Mouse (Mus musculus): Measurements from ENCODE around the gene Mag. TPM values are rescaled to one million over a fixed set of nuclear protein-coding genes. Genes with fewer than 3 reads are reported as not detected.

Mag gene
- 3.9 and 5.1 TPM in 2 replicates for polyA plus RNA-seq (2012; rRNA removed; ENCODE audit: low replicate concordance)

DNA sequence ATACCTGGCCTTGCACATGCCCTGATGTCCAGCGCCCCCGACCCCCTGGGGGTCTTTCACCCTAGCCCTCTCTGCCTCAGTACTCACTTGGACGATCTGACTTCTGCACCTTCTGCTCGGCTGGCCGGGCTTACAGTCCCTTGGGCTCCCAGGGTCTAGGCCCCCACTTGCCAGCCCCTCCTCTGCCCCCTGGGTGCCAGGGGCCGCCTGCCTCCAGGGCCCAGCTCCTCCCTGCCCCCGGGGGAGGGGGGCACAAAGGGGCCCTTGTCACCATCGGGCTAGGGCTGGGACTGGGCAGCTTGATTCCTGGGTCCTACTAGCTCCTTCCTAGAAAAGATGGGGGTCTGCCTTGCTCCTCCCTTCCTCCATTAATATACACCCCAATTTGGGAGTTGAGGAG, at the start of gene Mag:
Mag (minus strand) TSS at position 142 of the 400 bp plus-strand sequence.

GRCm38 (mm10) chr7:30956756-30957366, 42.2 kb upstream of the Mag start, which contains the start of gene Usf2:
Gene Usf2, minus strand, starts transcription at chr7:30956803.

GRCm38 (mm10) chr7:30943909-30944635, 29.4 kb upstream of the Mag start, which contains the start of gene Hamp:
Gene Hamp, minus strand, starts transcription at chr7:30944032.

DNA sequence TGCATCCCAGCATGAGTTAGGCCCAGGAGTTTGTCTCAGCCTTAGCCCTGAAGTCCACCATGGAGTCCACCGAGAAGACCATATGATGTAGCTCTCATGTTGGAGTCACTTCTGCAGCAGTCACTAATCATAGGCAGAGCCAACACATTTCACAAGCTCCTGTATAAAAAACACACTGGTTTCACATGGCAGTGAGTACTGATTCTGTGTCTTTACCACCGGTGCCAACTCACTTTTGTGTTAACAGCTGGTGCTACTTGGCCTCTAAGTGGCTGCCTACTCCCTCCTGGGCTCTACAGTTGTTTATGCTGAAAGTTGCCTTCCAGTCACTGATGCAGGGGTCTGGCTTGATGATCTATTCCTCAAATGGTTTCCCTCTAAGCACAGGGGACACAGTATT, 9.9 kb upstream of the Mag start, which contains the start of gene Hamp2:
Hamp2 (minus strand) TSS at position 101 of the 400 bp plus-strand sequence.

GRCm38 (mm10) chr7:30880176-30880575, 34.5 kb downstream of the Mag start, which contains the start of gene Cd22:
Gene Cd22, minus strand, starts transcription at chr7:30880342.

GRCm38 (mm10) chr7:30861464-30861863, 53.2 kb downstream of the Mag start, which contains the start of gene Ffar1:
Gene Ffar1, minus strand, starts transcription at chr7:30861564.

DNA sequence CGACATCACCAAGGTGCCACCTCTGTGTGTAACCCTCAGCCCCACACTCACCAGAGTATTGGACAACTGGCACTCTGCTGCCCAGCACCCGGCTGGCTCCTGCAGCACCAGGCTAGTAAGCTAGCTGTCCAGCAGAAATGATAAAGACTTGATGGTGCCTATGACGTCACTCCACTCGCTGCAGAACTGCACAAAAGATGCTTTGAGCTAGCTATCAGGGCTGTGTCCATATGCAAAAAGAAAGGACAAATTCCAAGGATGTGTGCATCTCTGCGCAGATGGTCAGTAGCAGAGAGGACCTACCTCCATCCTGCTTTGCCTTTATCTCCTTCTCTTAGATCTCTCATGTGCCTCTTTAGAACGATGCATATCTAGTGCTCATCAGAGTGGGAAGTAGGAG, 58.6 kb downstream of the Mag start, which contains the start of gene Ffar3:
Ffar3 (minus strand) TSS at position 101 of the 400 bp plus-strand sequence.

Other genes starting within 250 kb of the Mag start
- 11.4 and 12.7 TPM in 2 replicates for gene Haus5, start 249.9 kb downstream of the Mag start, polyA plus RNA-seq (2012; rRNA removed; ENCODE audit: low replicate concordance)
- gene Pmis2, start 243.3 kb downstream of the Mag start, polyA plus RNA-seq (2012; rRNA removed; ENCODE audit: low replicate concordance) = not detected in 2 replicates
- gene 2200002J24Rik, start 215.9 kb downstream of the Mag start, polyA plus RNA-seq (2012; rRNA removed; ENCODE audit: low replicate concordance) = not detected in 2 replicates
- 0.05 and 0.70 TPM in 2 replicates for gene Atp4a, start 202.7 kb downstream of the Mag start, polyA plus RNA-seq (2012; rRNA removed; ENCODE audit: low replicate concordance)
- gene Tmem147, start 185.3 kb downstream of the Mag start, polyA plus RNA-seq (2012; rRNA removed; ENCODE audit: low replicate concordance) = 183 and 405 TPM in 2 replicates
- gene Gapdhs, start 171.2 kb downstream of the Mag start, polyA plus RNA-seq (2012; rRNA removed; ENCODE audit: low replicate concordance) = 0.09 and 0.10 TPM in 2 replicates
- gene Sbsn, start 163.4 kb downstream of the Mag start, polyA plus RNA-seq (2012; rRNA removed; ENCODE audit: low replicate concordance) = 6.5 and 14.4 TPM in 2 replicates
- gene Dmkn, start 151.1 kb downstream of the Mag start, polyA plus RNA-seq (2012; rRNA removed; ENCODE audit: low replicate concordance) = 5.2 and 132 TPM in 2 replicates
- 1.2 and 71.0 TPM in 2 replicates for gene Krtdap, start 127.0 kb downstream of the Mag start, polyA plus RNA-seq (2012; rRNA removed; ENCODE audit: low replicate concordance)
- 44.2 and 53.7 TPM in 2 replicates for gene Ffar2, start 91.1 kb downstream of the Mag start, polyA plus RNA-seq (2012; rRNA removed; ENCODE audit: low replicate concordance)
- gene Ffar3, start 58.7 kb downstream of the Mag start, polyA plus RNA-seq (2012; rRNA removed; ENCODE audit: low replicate concordance) = 0.10 and 0.11 TPM in 2 replicates
- 5.8 and 8.9 TPM in 2 replicates for gene Ffar1, start 53.3 kb downstream of the Mag start, polyA plus RNA-seq (2012; rRNA removed; ENCODE audit: low replicate concordance)
- 85.3 and 86.3 TPM in 2 replicates for gene Cd22, start 34.5 kb downstream of the Mag start, polyA plus RNA-seq (2012; rRNA removed; ENCODE audit: low replicate concordance)
- gene Hamp2, start 9.8 kb upstream of the Mag start, polyA plus RNA-seq (2012; rRNA removed; ENCODE audit: low replicate concordance) = 6.9 and 22.7 TPM in 2 replicates
- 1.9 and 22.9 TPM in 2 replicates for gene Hamp, start 29.2 kb upstream of the Mag start, polyA plus RNA-seq (2012; rRNA removed; ENCODE audit: low replicate concordance)
- 122 and 253 TPM in 2 replicates for gene Usf2, start 41.9 kb upstream of the Mag start, polyA plus RNA-seq (2012; rRNA removed; ENCODE audit: low replicate concordance)
- 48.3 and 72.9 TPM in 2 replicates for gene Lsr, start 58.6 kb upstream of the Mag start, polyA plus RNA-seq (2012; rRNA removed; ENCODE audit: low replicate concordance)
- 2.1 and 3.5 TPM in 2 replicates for gene Fam187b, start 58.9 kb upstream of the Mag start, polyA plus RNA-seq (2012; rRNA removed; ENCODE audit: low replicate concordance)
- gene Fxyd5, start 127.6 kb upstream of the Mag start, polyA plus RNA-seq (2012; rRNA removed; ENCODE audit: low replicate concordance) = 182 and 227 TPM in 2 replicates
- gene Fxyd7, start 136.6 kb upstream of the Mag start, polyA plus RNA-seq (2012; rRNA removed; ENCODE audit: low replicate concordance) = 5.9 and 8.2 TPM in 2 replicates
- gene Fxyd1, start 142.3 kb upstream of the Mag start, polyA plus RNA-seq (2012; rRNA removed; ENCODE audit: low replicate concordance) = 506 and 885 TPM in 2 replicates
- gene Lgi4, start 144.5 kb upstream of the Mag start, polyA plus RNA-seq (2012; rRNA removed; ENCODE audit: low replicate concordance) = 11.8 and 13.0 TPM in 2 replicates
- 90.4 and 173 TPM in 2 replicates for gene Fxyd3, start 161.8 kb upstream of the Mag start, polyA plus RNA-seq (2012; rRNA removed; ENCODE audit: low replicate concordance)
- gene Hpn, start 200.4 kb upstream of the Mag start, polyA plus RNA-seq (2012; rRNA removed; ENCODE audit: low replicate concordance) = 21.2 and 27.6 TPM in 2 replicates
- gene Scn1b, start 212.1 kb upstream of the Mag start, polyA plus RNA-seq (2012; rRNA removed; ENCODE audit: low replicate concordance) = 99.3 and 261 TPM in 2 replicates
- gene Gramd1a, start 241.0 kb upstream of the Mag start, polyA plus RNA-seq (2012; rRNA removed; ENCODE audit: low replicate concordance) = 227 and 415 TPM in 2 replicates